Mouse (Mus musculus) CD4-positive naive resting alpha-beta T cell, adult 76 days (primary cell): ENCODE results near the gene Sbk1. TPM values are rescaled to one million over a fixed set of nuclear protein-coding genes. Genes with fewer than 3 reads are reported as not detected.

Experiments
- total RNA-seq: library from RNA; stranded (reverse); gene quantifications from one replicate; pipeline ENCODE4 v1.2.4, GENCODE M21; 2023

Sbk1 gene
- 43.1 TPM for total RNA-seq

GRCm38 (mm10) chr7:126271712-126272683 is at the start of gene Sbk1:
Gene Sbk1, plus strand, starts transcription at chr7:126272619.

Other genes starting within 250 kb of the Sbk1 start
- not detected for gene Gsg1l, start 190.2 kb upstream of the Sbk1 start, total RNA-seq
- 226 TPM for gene Xpo6, start 72.1 kb upstream of the Sbk1 start, total RNA-seq
- gene Lat, start 97.0 kb downstream of the Sbk1 start, total RNA-seq: 637 TPM
- 56.5 TPM for gene Spns1, start 104.8 kb downstream of the Sbk1 start, total RNA-seq
- 17.0 TPM for gene Nfatc2ip, start 124.1 kb downstream of the Sbk1 start, total RNA-seq
- 69.0 TPM for gene Cd19, start 142.3 kb downstream of the Sbk1 start, total RNA-seq
- gene Rabep2, start 156.1 kb downstream of the Sbk1 start, total RNA-seq: 44.7 TPM
- 1.1 TPM for gene Atp2a1, start 190.5 kb downstream of the Sbk1 start, total RNA-seq
- 78.7 TPM for gene Sh2b1, start 202.8 kb downstream of the Sbk1 start, total RNA-seq
- 39.3 TPM for gene Tufm, start 214.7 kb downstream of the Sbk1 start, total RNA-seq
- 217 TPM for gene Atxn2l, start 230.8 kb downstream of the Sbk1 start, total RNA-seq